Mouse (Mus musculus) retina, adult 2 months (tissue): ENCODE data around the gene Sh3tc1.

ENCODE experiments used
- DNase-seq: peaks from one replicate; pipeline ENCODE4 v3.0.0-alpha.2; 2012; ENCODE audit warnings: low read depth, low spot score

Gene Sh3tc1

GRCm38 (mm10) chr5:35739536-35740278, at the start of gene Sh3tc1:
Sh3tc1 (minus strand) TSS chr5:35739987.
- DNase-seq = no peak

- no peak for DNase-seq
Observed at GRCm38 (mm10) chr5:35788719-35789118, 48.9 kb upstream of the Sh3tc1 start.

- no peak for DNase-seq
Observed at GRCm38 (mm10) chr5:35787847-35788246, 48.1 kb upstream of the Sh3tc1 start.

- DNase-seq = no peak
Observed at GRCm38 (mm10) chr5:35785853-35786252, 46.1 kb upstream of the Sh3tc1 start.

GRCm38 (mm10) chr5:35782648-35783180, 42.9 kb upstream of the Sh3tc1 start:
- no peak for DNase-seq

GRCm38 (mm10) chr5:35781116-35781515, 41.3 kb upstream of the Sh3tc1 start:
- DNase-seq = no peak

- DNase-seq = no peak
Observed at GRCm38 (mm10) chr5:35774137-35774424, 34.3 kb upstream of the Sh3tc1 start.

- DNase-seq = no peak
Observed at GRCm38 (mm10) chr5:35773274-35774136, 33.7 kb upstream of the Sh3tc1 start.

GRCm38 (mm10) chr5:35770891-35771663, 31.3 kb upstream of the Sh3tc1 start:
- DNase-seq = no peak

GRCm38 (mm10) chr5:35770246-35770645, 30.5 kb upstream of the Sh3tc1 start:
- DNase-seq = no peak

GRCm38 (mm10) chr5:35768997-35769396, 29.2 kb upstream of the Sh3tc1 start:
- DNase-seq = no peak

- DNase-seq = no peak
Observed at GRCm38 (mm10) chr5:35768525-35768924, 28.7 kb upstream of the Sh3tc1 start.

GRCm38 (mm10) chr5:35765909-35766308, 26.1 kb upstream of the Sh3tc1 start:
- no peak for DNase-seq

- no peak for DNase-seq
Observed at GRCm38 (mm10) chr5:35762850-35763249, 23.1 kb upstream of the Sh3tc1 start.

GRCm38 (mm10) chr5:35762388-35762787, 22.6 kb upstream of the Sh3tc1 start:
- DNase-seq = no peak

- DNase-seq = no peak
Observed at GRCm38 (mm10) chr5:35761323-35761722, 21.5 kb upstream of the Sh3tc1 start.

- DNase-seq = no peak
Observed at GRCm38 (mm10) chr5:35758081-35759053, 18.6 kb upstream of the Sh3tc1 start.

- peak; percentile 90 for DNase-seq
Observed at GRCm38 (mm10) chr5:35757639-35758001, 17.8 kb upstream of the Sh3tc1 start, which contains the start of gene Ablim2. Ablim2 (plus strand) TSS chr5:35757880.

- DNase-seq = peak; percentile 53
Observed at GRCm38 (mm10) chr5:35756997-35757638, 17.3 kb upstream of the Sh3tc1 start.

GRCm38 (mm10) chr5:35756020-35756419, 16.2 kb upstream of the Sh3tc1 start:
- no peak for DNase-seq
